Mouse (Mus musculus): ENCODE measurements around the gene Cct4. TPM values are rescaled to one million over a fixed set of nuclear protein-coding genes. Genes with fewer than 3 reads are reported as not detected.

Gene Cct4
- polyA plus RNA-seq, 1 experiment from 2014 or later: 336 TPM

DNA sequence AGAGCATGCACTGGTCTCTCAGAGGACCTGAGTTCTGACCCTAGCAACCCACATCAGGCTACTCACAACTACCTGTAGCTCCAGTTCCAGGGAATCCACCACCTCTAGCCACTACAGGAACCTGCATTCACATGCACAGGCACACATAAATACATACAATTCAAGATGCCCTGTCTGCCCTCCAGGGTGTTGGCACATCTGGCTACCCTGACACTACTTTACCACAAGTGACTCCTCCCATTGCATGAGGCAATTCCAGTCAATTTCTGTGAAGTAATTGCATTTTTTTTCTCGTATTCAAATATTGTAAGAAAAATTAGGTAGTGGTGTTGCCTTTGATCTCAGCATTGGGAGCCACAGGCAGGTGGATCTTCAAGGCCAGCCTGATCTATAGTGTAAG lies 11.1 kb upstream of the Cct4 start:
- no peak overlapping the region for H3K4me3 ChIP-seq (replicated peaks; ENCODE audit: low read depth, low read length)
- H3K4me1 ChIP-seq (ENCODE audit: control insufficient read depth, insufficient read depth, low read length): peaks cover 29% of the 10 kb centered on the region
- H3K9me3 ChIP-seq (ENCODE audit: control insufficient read depth, low read length): no peaks in the 10 kb centered on the region
- ATAC-seq (ENCODE audit: low FRiP score, low TSS enrichment) (no peak), DNase-seq (no peak)
- H3K36me3 ChIP-seq (ENCODE audit: control insufficient read depth, insufficient read depth, low read length): peaks cover 16% of the 10 kb centered on the region; the same call in 1 of the 2 replicates
- H3K9ac ChIP-seq (replicated peaks; ENCODE audit: low read length): no peak overlapping the region
- H3K27ac ChIP-seq (replicated peaks; ENCODE audit: low read depth, low read length): no peak overlapping the region
- 87% methylated on average over 1 of the region's 1 CpGs for WGBS
- H3K4me2 ChIP-seq (ENCODE audit: low read length): no peak overlapping the region
- H3K27me3 ChIP-seq (ENCODE audit: control insufficient read depth, insufficient read depth, low read length): no peaks in the 10 kb centered on the region

GRCm38 (mm10) chr11:22981041-22981440 lies 9.3 kb upstream of the Cct4 start:
- no peaks in the 10 kb centered on the region for H3K9me3 ChIP-seq (ENCODE audit: control insufficient read depth, low read length)
- H3K4me2 ChIP-seq (ENCODE audit: low read length): peak overlapping the region; percentile 79
- peak overlapping the region; percentile 76; the same call in 1 of the 2 replicates for H3K9ac ChIP-seq (replicated peaks; ENCODE audit: low read length)
- ATAC-seq (ENCODE audit: low FRiP score, low TSS enrichment) (no peak), DNase-seq (no peak)
- peaks cover 16% of the 10 kb centered on the region; the same call in 1 of the 2 replicates for H3K36me3 ChIP-seq (ENCODE audit: control insufficient read depth, insufficient read depth, low read length)
- H3K27me3 ChIP-seq (ENCODE audit: control insufficient read depth, insufficient read depth, low read length): no peaks in the 10 kb centered on the region
- H3K27ac ChIP-seq (replicated peaks; ENCODE audit: low read depth, low read length): no peak overlapping the region
- peak overlapping the region; percentile 59 for H3K4me3 ChIP-seq (replicated peaks; ENCODE audit: low read depth, low read length)
- H3K4me1 ChIP-seq (ENCODE audit: control insufficient read depth, insufficient read depth, low read length): peaks cover 18% of the 10 kb centered on the region
- 47% methylated on average over 4 of the region's 4 CpGs for WGBS

GRCm38 (mm10) chr11:22981543-22981950 lies 8.8 kb upstream of the Cct4 start:
- Histone ChIP-seq H3K4me1 (ENCODE audit: control insufficient read depth, insufficient read depth, low read length) (peaks cover 13% of the 10 kb centered on the region), H3K27ac (replicated peaks; ENCODE audit: low read depth, low read length) (peak overlapping the region; percentile 92), H3K27me3 (ENCODE audit: control insufficient read depth, insufficient read depth, low read length) (no peaks in the 10 kb centered on the region), H3K9me3 (ENCODE audit: control insufficient read depth, low read length) (no peaks in the 10 kb centered on the region), H3K36me3 (ENCODE audit: control insufficient read depth, insufficient read depth, low read length) (peaks cover 16% of the 10 kb centered on the region; the same call in 1 of the 2 replicates), H3K4me2 (ENCODE audit: low read length) (peak overlapping the region; percentile 79), H3K9ac (replicated peaks; ENCODE audit: low read length) (peak overlapping the region; percentile 76), H3K4me3 (replicated peaks; ENCODE audit: low read depth, low read length) (peak overlapping the region; percentile 59)
- DNase-seq (no peak), ATAC-seq (ENCODE audit: low FRiP score, low TSS enrichment) (peak; percentile 24)
- WGBS: 3% methylated on average over 12 of the region's 12 CpGs

DNA sequence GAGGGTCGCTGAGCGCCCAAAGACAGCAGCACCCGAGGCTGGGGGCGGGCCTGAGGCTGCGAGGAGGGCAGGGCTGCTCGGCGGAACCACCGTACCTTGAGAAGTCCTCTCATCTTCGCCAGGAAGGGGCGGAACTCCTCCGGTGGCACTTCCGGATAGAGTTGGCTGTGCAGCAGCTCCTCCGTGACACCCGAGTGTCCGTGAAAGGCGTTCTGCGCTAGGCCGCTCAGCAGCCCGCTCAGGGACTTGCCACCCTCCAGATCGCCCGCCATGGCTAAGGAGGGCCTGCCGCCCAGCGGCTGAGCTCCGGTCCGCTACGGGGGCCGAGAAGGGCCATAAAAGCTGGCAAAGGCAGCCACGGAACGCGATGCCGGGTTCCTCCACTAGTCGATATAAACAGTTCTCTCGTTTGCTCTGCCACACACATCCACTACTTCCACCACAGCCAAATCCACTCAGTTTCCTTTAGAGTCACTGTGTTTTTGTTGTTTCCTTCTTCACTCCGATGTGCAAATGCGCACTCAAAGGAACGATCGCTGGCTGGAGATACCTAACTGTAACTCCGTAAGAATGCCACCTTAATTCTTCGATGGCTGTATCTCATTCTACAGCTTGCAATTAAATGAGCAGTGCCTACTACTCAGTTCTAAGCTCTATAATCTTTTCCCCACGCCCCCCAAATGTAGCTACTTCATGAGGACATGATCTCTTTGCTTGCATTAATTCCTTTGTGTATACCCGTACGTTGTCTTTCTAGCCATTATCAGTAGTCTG lies 8.1 kb upstream of the Cct4 start, which contains the start of the genes Gm28048 and Commd1:
Gene Gm28048, minus strand, starts transcription at position 107 of the 774 bp plus-strand sequence.
Gene Commd1, minus strand, starts transcription at position 399 of the 774 bp plus-strand sequence.
- Histone ChIP-seq H3K27ac (replicated peaks; ENCODE audit: low read depth, low read length) (peak within 1 kb of the TSS; percentile 92), H3K4me3 (replicated peaks; ENCODE audit: low read depth, low read length) (peak within 1 kb of the TSS; percentile 59), H3K4me2 (ENCODE audit: low read length) (peak within 1 kb of the TSS; percentile 79), H3K4me1 (ENCODE audit: control insufficient read depth, insufficient read depth, low read length) (peaks cover 8% of the 10 kb centered on the region), H3K36me3 (ENCODE audit: control insufficient read depth, insufficient read depth, low read length) (peaks cover 16% of the 10 kb centered on the region; the same call in 1 of the 2 replicates), H3K9me3 (ENCODE audit: control insufficient read depth, low read length) (no peaks in the 10 kb centered on the region), H3K27me3 (ENCODE audit: control insufficient read depth, insufficient read depth, low read length) (no peaks in the 10 kb centered on the region), H3K9ac (replicated peaks; ENCODE audit: low read length) (peak within 1 kb of the TSS; percentile 76)
- WGBS: 3% methylated on average over 42 of the region's 42 CpGs
- ATAC-seq (ENCODE audit: low FRiP score, low TSS enrichment): peak; percentile 91
- DNase-seq: peak; percentile 97

- Histone ChIP-seq H3K4me2 (ENCODE audit: low read length) (peak overlapping the region; percentile 79), H3K36me3 (ENCODE audit: control insufficient read depth, insufficient read depth, low read length) (peaks cover 11% of the 10 kb centered on the region; the same call in 1 of the 2 replicates), H3K4me3 (replicated peaks; ENCODE audit: low read depth, low read length) (no peak overlapping the region), H3K9me3 (ENCODE audit: control insufficient read depth, low read length) (no peaks in the 10 kb centered on the region), H3K27me3 (ENCODE audit: control insufficient read depth, insufficient read depth, low read length) (no peaks in the 10 kb centered on the region), H3K9ac (replicated peaks; ENCODE audit: low read length) (no peak overlapping the region), H3K4me1 (ENCODE audit: control insufficient read depth, insufficient read depth, low read length) (peaks cover 8% of the 10 kb centered on the region), H3K27ac (replicated peaks; ENCODE audit: low read depth, low read length) (no peak overlapping the region; the same call in 1 of the 2 replicates)
- WGBS: 67% methylated on average over 6 of the region's 6 CpGs
- ATAC-seq (ENCODE audit: low FRiP score, low TSS enrichment) (no peak), DNase-seq (no peak)
Observed at GRCm38 (mm10) chr11:22982846-22983245, 7.5 kb upstream of the Cct4 start.

DNA sequence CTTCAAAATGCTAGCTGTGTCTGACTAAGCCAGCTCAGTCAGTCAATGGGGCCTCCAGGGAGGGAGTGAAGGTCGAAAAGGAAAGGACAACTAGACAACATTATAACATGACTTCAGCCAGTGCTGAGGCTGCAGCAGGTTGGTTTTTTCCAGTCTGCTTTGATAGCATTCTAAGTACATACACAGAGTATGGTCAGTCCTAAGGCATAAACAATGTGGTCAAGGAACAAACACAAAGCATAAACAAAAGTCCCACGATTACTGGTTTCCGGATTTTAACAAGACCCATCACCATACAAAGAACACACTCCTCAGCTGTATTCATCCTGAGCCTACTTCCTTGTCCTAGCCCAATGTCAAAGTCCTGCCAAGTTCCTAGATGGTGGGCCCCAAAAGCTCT lies 4.8 kb upstream of the Cct4 start:
- ATAC-seq (ENCODE audit: low FRiP score, low TSS enrichment): no peak
- Histone ChIP-seq H3K27me3 (ENCODE audit: control insufficient read depth, insufficient read depth, low read length) (no peaks in the 10 kb centered on the region), H3K36me3 (ENCODE audit: control insufficient read depth, insufficient read depth, low read length) (no peaks in the 10 kb centered on the region), H3K27ac (replicated peaks; ENCODE audit: low read depth, low read length) (no peak overlapping the region), H3K9ac (replicated peaks; ENCODE audit: low read length) (no peak overlapping the region), H3K4me1 (ENCODE audit: control insufficient read depth, insufficient read depth, low read length) (peaks cover 8% of the 10 kb centered on the region), H3K4me3 (replicated peaks; ENCODE audit: low read depth, low read length) (no peak overlapping the region), H3K9me3 (ENCODE audit: control insufficient read depth, low read length) (no peaks in the 10 kb centered on the region), H3K4me2 (ENCODE audit: low read length) (no peak overlapping the region)
- WGBS: 84% methylated on average over 3 of the region's 3 CpGs
- DNase-seq: no peak

DNA sequence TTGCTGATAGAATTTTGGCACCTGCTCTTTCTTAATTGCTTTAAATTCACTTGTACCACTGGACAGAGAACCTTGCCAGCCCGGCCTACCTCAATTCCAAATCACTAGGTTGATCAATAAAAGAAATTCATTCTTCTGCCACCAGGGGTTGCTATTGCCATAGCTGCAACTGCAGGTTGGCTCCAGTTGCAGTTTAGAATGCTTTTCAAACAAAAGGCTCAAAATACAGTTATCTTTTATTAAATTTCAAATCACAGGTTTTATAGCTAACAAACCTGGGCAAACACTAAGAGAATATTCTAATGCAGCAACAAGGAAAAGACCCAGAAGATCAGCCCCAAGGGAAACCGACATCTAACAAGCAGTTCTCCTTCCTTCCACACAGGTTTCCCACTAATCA lies 3.0 kb upstream of the Cct4 start:
- H3K36me3 ChIP-seq (ENCODE audit: control insufficient read depth, insufficient read depth, low read length): no peaks in the 10 kb centered on the region
- H3K27me3 ChIP-seq (ENCODE audit: control insufficient read depth, insufficient read depth, low read length): no peaks in the 10 kb centered on the region
- 44% methylated on average over 2 of the region's 2 CpGs for WGBS
- H3K4me2 ChIP-seq (ENCODE audit: low read length): no peak overlapping the region
- DNase-seq (peak; percentile 90), ATAC-seq (ENCODE audit: low FRiP score, low TSS enrichment) (no peak)
- no peak overlapping the region for H3K9ac ChIP-seq (replicated peaks; ENCODE audit: low read length)
- H3K4me1 ChIP-seq (ENCODE audit: control insufficient read depth, insufficient read depth, low read length): peaks cover 12% of the 10 kb centered on the region
- no peak overlapping the region for H3K4me3 ChIP-seq (replicated peaks; ENCODE audit: low read depth, low read length)
- H3K27ac ChIP-seq (replicated peaks; ENCODE audit: low read depth, low read length): no peak overlapping the region
- no peaks in the 10 kb centered on the region for H3K9me3 ChIP-seq (ENCODE audit: control insufficient read depth, low read length)

GRCm38 (mm10) chr11:22989786-22990185 lies 533 bp upstream of the Cct4 start:
- H3K36me3 ChIP-seq (ENCODE audit: control insufficient read depth, insufficient read depth, low read length): peaks cover 15% of the 10 kb centered on the region
- H3K4me3 ChIP-seq (replicated peaks; ENCODE audit: low read depth, low read length): peak overlapping the region; percentile 79
- H3K4me2 ChIP-seq (ENCODE audit: low read length): peak overlapping the region; percentile 98
- no peaks in the 10 kb centered on the region for H3K27me3 ChIP-seq (ENCODE audit: control insufficient read depth, insufficient read depth, low read length)
- 31% methylated on average over 1 of the region's 1 CpGs for WGBS
- peak overlapping the region; percentile 78; the same call in 1 of the 2 replicates for H3K9ac ChIP-seq (replicated peaks; ENCODE audit: low read length)
- H3K9me3 ChIP-seq (ENCODE audit: control insufficient read depth, low read length): no peaks in the 10 kb centered on the region
- H3K4me1 ChIP-seq (ENCODE audit: control insufficient read depth, insufficient read depth, low read length): peaks cover 14% of the 10 kb centered on the region
- H3K27ac ChIP-seq (replicated peaks; ENCODE audit: low read depth, low read length): peak overlapping the region; percentile 89
- DNase-seq (no peak), ATAC-seq (ENCODE audit: low FRiP score, low TSS enrichment) (no peak; the same call in 1 of the 2 replicates)

Data from midbrain, embryonic 14.5 days (tissue).